Mouse (Mus musculus) heart, adult 2 months (tissue): ENCODE data around the gene Lgr5.

Source experiments
- CTCF ChIP-seq: fragments of 200-600 bp; IDR thresholded peaks from 2 replicates; pipeline ENCODE4 v1.8.1; 2022; ENCODE audit warnings: antibody characterized with exemption, mild to moderate bottlenecking, moderate library complexity
- EP300 ChIP-seq: fragments of 200-500 bp; IDR thresholded peaks from 2 replicates; pipeline ENCODE4 v1.6.1; 2011; ENCODE audit warnings: low read depth, low read length, control low read depth; ENCODE audit not compliant: insufficient read depth
- POLR2A ChIP-seq: fragments of 200-500 bp; IDR thresholded peaks from 2 replicates; pipeline ENCODE4 v1.6.1; 2011; ENCODE audit warnings: mild to moderate bottlenecking, low read depth, low read length, control low read depth; ENCODE audit not compliant: insufficient read depth

DNA sequence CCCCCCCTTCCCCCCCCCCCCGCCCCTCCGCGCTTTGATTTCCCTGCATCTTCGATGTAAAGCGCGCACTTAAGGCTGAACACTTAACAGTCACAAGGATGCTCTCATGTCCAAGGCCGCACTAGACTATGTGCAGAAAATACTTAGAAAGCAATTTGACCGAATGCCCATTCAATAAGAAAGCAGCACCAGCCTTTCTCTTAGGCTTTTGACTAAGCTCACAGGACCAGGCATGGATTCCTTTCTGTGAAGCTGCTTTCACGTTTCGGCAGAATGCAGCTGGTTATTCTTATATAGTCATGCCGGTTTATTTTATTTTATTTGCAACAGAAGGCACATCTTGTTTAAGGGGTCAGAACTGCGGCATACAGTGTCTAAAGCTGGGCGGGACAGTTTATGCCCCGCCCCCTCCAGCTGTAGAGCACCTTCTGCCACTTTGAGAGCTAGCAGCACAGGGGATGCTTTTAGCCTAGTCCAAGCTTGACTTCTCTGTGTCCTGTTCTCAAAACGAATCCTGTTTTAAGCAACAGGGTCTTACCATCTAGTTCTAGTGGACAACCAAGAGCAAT is 30.8 kb upstream of the Lgr5 start:
- TF ChIP-seq EP300 (no peak), CTCF (no peak), POLR2A (no peak)
